Mouse (Mus musculus): ENCODE results near the gene Fbxo24.
"Not testable (repeated sequence)": the region's sequence is repeated elsewhere in the genome, so short reads cannot be mapped to it uniquely, and the experiment has no call there.

The Fbxo24 gene

DNA sequence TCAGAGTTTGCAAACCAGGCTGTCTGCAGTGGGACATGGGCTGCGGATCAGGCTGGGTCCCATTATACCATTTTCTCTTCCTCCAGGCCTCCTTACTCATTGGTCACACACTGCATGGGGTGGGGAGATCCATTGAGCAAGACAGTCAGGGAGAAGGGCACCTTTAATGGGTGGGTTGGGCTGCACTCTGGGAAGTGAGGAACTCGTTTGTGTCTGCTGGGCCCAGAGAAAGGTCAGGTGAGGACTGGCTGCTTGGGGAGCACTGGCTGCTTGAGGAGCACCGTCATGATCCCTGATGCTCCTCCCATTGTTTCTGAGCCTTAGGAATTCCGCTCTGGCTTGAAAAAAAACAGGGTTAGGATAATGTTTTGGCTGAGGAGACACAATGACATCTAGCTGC, 14.1 kb upstream of the Fbxo24 start:
- DNase-seq (ENCODE audit: low spot score in 2 of 2), result no peak

GRCm38 (mm10) chr5:137641054-137641453, 12.3 kb upstream of the Fbxo24 start, which contains the start of gene Sap25:
Gene Sap25, plus strand, starts transcription at chr5:137641334.
- DNase-seq (ENCODE audit: low spot score in 2 of 2), result peak; percentile 26 to 51

- no peak for DNase-seq (ENCODE audit: low spot score in 2 of 2)
These were observed 10.7 kb upstream of the Fbxo24 start for GRCm38 (mm10) chr5:137639472-137639871.

GRCm38 (mm10) chr5:137633397-137634084, 4.7 kb upstream of the Fbxo24 start:
- DNase-seq (ENCODE audit: low spot score in 2 of 2), result no peak

- no peak for DNase-seq (ENCODE audit: low spot score in 2 of 2)
These were observed 2.8 kb upstream of the Fbxo24 start for GRCm38 (mm10) chr5:137631591-137631990.

DNA sequence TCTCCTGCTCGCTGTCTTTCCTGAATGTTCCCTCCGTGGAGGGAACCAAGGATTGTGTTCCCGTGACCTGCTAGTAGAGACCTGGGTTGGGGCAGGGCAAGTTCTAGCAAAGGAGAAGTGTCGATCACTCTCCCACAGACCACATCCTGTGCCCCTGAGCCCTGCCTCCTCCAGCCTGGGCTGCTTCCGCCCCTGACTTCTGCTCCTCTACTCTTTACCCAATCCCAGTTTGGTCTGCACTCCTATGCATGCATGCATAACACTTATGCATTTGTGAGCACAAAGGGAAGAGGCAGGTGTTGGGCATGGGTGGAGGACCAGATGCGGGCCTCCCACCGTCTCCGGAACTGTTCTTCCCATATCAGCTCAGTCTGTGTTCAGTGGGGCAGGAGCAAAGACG, 2.4 kb upstream of the Fbxo24 start:
- DNase-seq (ENCODE audit: low spot score in 2 of 2), result peak; percentile 50 to 63

DNA sequence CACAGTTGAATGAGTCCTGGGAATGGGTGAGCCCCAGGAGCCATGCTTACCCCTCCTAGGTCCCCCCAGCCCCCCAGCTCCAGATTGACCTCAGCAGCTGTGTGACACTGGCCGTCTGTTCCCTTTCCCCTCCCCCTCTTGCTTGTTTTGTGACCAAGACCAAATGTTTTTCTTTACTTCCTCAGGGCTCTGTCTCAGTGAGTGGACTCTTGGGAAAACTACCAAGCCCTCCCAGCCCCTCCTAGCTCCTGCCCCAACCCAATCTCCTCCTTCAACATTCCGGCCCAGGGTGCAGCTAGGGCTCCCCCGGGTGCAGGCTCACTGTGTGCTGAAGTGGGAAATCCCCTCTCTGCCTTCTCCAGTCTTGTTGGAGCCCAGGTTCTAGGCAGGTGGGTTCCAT, 1.8 kb upstream of the Fbxo24 start:
- no peak for DNase-seq (ENCODE audit: low spot score in 2 of 2)

DNA sequence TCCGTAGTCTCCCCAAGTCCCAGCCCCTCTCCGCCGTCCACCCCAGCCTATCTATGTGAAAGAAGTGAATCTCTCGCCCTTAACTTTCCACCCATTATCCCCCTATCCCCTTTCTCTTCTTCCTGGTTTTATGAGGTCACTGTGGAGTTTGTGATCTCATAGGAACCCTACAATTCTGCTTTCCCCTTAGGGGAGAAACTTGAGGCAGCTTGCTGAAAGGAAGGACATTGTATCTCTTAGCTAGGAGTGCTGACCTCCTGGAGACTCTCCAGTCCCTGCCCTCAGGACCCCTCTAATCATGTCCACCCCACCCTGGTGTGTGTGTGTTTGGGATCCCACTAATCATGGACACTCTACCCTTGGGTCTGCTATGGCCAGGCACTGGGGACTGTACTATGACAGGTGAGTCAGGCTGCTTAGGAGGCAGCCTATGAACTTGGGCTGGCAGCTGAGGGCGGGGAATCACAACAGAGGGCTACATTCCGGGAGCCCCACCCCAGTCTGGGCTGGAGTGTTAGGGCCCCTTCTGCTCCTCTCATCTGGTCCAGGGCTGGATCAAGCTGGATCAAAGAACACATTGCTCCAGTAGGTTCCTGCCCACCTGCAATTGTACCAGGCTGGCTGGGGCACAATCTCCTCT, 1.2 kb upstream of the Fbxo24 start:
- no peak for DNase-seq (ENCODE audit: low spot score in 2 of 2)

GRCm38 (mm10) chr5:137629306-137629721, 512 bp upstream of the Fbxo24 start:
- peak; percentile 62 to 69 for DNase-seq (ENCODE audit: low spot score in 2 of 2)

DNA sequence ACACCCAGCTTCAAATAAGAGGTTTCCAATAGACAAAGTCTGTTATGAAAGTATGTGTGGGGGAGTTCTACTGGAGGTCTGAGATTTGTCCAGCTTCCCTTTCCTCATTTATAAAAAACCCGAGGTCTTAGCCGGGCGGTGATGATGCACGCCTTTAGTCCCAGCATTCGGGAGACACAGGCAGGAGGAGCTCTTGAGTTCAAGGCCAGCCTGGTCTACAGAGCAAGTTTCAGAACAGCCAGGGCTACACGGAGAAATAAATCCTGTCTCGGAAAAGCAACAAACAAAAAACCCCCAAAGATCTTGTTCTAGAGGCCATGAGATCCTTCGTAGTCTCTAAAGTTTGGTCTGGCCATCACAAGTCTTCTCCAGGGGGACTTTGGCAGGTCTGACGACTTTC, 811 bp downstream of the Fbxo24 start:
- no peak for DNase-seq (ENCODE audit: low spot score in 2 of 2)

- no peak for DNase-seq (ENCODE audit: low spot score in 2 of 2)
These were observed 4.8 kb downstream of the Fbxo24 start for GRCm38 (mm10) chr5:137623937-137624530.

DNA sequence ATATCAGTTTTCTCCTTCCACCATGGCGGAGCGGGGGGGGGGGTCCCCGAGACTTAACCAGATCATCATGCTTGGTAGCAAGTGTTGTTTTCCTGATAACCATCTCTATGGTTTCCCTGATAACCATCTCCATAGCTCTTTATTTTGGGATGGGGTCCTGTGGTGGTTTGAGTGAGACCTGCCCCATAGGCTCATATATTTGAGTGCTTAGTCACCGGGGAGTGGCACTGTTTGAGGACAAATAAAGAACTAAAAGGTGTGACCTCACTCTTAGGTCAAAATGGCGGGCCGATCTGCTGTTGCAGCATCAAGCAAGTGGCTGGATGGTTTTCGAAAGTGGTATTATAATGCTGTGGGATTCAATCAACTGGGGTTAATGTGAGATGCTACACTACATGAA, 13.5 kb downstream of the Fbxo24 start:
- DNase-seq (ENCODE audit: low spot score in 2 of 2), result no peak

GRCm38 (mm10) chr5:137614921-137615320, 13.9 kb downstream of the Fbxo24 start:
- not testable (repeated sequence) for DNase-seq (ENCODE audit: low spot score in 2 of 2)

- no peak for DNase-seq (ENCODE audit: low spot score in 2 of 2)
These were observed 15.3 kb downstream of the Fbxo24 start, which contains the start of gene Pcolce for GRCm38 (mm10) chr5:137613550-137613949. Gene Pcolce, minus strand, starts transcription at chr5:137613784.

DNA sequence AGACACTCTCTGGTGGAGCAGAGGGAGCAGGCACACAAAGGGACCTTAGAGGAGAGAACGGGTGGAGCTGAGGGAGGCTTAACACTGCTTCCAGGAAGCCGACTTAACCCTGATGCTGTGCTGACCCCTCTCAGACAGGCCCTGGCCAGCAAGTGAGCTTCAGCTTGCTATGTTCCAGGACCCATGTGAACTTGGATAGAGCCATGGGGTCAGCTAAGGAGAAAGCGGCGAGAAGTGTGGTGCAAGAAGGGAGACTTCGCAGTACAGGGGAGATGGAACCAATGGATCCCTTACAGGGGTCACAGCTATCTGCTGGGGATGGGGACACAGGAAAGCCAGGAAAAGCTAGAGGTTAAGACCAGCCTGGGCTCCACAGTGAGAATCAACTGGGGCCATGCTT, 15.7 kb downstream of the Fbxo24 start:
- DNase-seq (ENCODE audit: low spot score in 2 of 2), result no peak

GRCm38 (mm10) chr5:137611245-137611602, 17.6 kb downstream of the Fbxo24 start:
- no peak for DNase-seq (ENCODE audit: low spot score in 2 of 2)

DNA sequence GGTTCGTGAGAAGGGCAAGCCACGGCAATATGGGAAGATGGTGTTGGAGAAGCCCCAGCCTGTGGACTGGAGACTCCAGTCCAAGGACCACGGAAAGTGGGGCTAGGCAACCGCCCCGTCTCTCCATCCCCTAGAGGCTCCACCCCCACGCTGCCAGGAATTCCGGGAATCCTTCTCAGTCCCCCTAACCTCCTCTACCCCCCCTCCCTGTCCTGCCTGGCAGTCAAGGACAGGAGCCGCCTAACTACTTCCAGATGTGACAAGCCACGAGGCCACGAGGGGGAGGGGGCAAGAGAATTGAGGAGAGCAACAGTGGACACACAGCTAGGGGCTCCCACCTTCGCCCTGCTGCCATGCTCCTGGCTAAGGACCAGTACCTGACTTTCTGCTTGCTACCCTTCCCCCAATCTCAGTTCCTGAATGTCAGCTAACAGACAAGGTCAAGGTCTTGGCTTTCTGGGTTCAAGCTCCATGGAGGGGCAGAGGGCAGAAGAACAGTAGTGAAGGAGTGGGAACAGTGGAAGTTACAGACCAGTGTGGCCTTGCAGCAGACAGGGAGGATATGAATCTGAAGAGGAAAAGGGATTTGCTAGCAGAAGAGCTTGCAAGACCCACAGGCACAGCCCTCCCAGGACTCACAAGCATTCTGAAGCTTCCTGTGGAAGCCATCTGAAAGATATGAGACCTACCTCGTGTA, 18.1 kb downstream of the Fbxo24 start:
- no peak for DNase-seq (ENCODE audit: low spot score in 2 of 2)

DNA sequence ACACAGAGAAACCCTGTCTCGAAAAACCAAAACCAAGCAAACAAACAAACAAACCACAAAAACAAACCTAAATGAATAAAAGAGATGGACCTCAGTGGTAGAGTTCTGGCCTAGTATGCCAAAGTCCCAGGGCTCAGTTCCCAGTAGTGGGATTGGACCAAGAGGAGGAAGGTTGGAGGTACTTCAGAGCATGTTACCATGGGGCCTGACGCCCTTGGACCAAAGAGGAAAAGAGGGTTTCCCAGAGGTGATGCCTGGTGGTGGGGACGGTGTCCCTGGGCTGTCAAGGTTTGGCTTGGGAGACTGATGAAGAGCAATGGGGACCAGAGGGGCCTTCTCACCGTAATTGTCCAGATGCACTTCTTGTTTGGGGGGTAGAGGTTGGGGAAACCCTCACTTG, 18.7 kb downstream of the Fbxo24 start:
- no peak for DNase-seq (ENCODE audit: low spot score in 2 of 2)

DNA sequence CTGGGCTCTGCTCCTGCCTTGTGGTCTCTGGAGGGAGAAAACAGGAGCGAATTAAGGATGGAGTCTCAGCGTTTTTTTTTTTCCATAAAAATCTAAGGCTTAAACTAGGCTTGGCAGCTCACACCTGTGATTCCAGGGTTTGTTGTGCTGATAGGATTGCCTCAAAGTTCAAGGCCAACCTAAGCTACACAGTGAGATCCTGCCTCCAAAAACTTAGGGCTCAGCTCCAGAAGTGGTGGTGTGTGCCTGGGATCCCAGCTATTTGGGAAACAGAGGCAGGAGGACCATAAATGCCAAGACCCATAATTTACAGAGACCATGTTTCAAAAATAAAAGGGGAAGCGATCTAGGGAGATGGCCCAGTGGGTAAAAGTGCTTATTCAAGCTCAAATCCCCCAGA, 19.5 kb downstream of the Fbxo24 start:
- DNase-seq (ENCODE audit: low spot score in 2 of 2), result no peak

GRCm38 (mm10) chr5:137608654-137609190, 20.1 kb downstream of the Fbxo24 start:
- no peak for DNase-seq (ENCODE audit: low spot score in 2 of 2)

DNA sequence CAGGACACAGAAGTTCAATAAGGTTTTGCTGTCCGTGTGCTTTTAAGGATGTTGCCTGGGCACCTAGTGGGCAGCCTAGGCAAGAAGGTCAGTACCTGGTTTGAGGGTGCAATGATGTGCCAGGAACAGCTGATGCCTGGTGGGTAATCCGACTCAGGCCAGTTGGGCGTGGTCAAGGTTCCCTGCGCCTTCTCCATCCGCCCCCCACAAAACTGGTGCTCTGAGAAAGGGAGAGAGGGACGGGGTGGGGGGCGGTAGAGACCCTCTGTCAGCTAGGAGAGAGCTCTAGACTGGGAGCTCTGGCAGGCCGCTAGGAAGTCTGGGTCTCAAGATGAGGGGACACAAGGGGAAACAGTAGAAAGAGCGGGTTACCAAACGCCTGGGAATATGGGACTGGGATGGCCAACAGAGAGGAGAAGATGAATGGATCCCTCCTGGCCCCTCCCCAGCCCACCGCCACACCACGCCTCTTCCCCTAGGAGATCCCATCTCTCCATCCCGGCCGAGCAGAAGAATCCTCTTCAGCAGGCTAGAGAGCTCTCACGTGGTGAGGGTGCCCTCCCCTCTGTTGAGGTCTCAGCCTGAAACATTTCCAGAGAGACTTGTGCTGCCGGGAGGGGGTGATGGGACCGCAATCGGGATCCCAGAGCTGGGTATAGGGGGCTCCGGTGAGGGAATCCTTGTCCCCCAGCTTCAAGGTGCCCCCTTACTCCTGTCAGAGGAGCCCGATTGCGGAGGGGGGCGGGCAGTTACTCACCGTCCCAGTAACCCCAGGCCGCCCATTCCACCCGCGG, 20.7 kb downstream of the Fbxo24 start:
- DNase-seq (ENCODE audit: low spot score in 2 of 2), result no peak

GRCm38 (mm10) chr5:137601365-137601729, 27.5 kb downstream of the Fbxo24 start:
- DNase-seq (ENCODE audit: low spot score in 2 of 2), result no peak

Data from spleen, postnatal 14 days (tissue).